Mouse (Mus musculus) left cerebral cortex, postnatal 10 days (tissue): ENCODE measurements around the gene Tvp23a. TPM values are rescaled to one million over a fixed set of nuclear protein-coding genes. Genes with fewer than 3 reads are reported as not detected.

Experiments used
- total RNA-seq, 2 experiments: library from RNA; stranded (reverse); gene quantifications; 2 replicates each; pipeline ENCODE4 v1.2.3; 2021

Gene Tvp23a
- total RNA-seq, 2 experiments from 2014 or later, result 38.5 to 39.7 TPM

Other genes with a start within 250 kb of the Tvp23a start
- gene Emp2, start 133.4 kb downstream of the Tvp23a start, total RNA-seq, result 10 to 100 TPM; 28.9 to 30.2 TPM
- 1 to 10 TPM; 7.3 to 7.7 TPM for gene Tekt5, start 51.9 kb downstream of the Tvp23a start, total RNA-seq
- 10 to 100 TPM; 14.0 to 16.8 TPM for gene Nubp1, start 35.4 kb downstream of the Tvp23a start, total RNA-seq
- gene Ciita, start 32.7 kb upstream of the Tvp23a start, total RNA-seq, result not detected
- 10 to 100 TPM; 27.5 to 30.2 TPM for gene Dexi, start 95.7 kb upstream of the Tvp23a start, total RNA-seq
- 10 to 100 TPM; 69.3 to 71.5 TPM for gene Clec16a, start 98.0 kb upstream of the Tvp23a start, total RNA-seq